Mouse (Mus musculus) heart, embryonic 11.5 days (tissue): ENCODE measurements around the gene Acbd3. TPM values are rescaled to one million over a fixed set of nuclear protein-coding genes. Genes with fewer than 3 reads are reported as not detected.

ENCODE experiments used
- ATAC-seq: fragments of 200-750 bp; cut with Nextera tagmentation; replicated peaks from 2 replicates; pipeline ENCODE4 v1.8.0; 2017; ENCODE audit warnings: moderate library complexity; ENCODE audit not compliant: insufficient number of reproducible peaks, low FRiP score, low TSS enrichment
- H3K27ac ChIP-seq: fragments of 300-500 bp; sonication (generic); 2 replicates; pipeline ENCODE4 v1.5.1; 2014; ENCODE audit warnings: mild to moderate bottlenecking, low read depth, low read length
- H3K27me3 ChIP-seq: fragments of 300-500 bp; sonication (generic); 2 replicates; pipeline ENCODE4 v1.6.1; 2014; ENCODE audit warnings: mild to moderate bottlenecking, low read length, mixed read lengths; ENCODE audit not compliant: control insufficient read depth, insufficient read depth
- H3K36me3 ChIP-seq: fragments of 300-500 bp; sonication (generic); 2 replicates; pipeline ENCODE4 v1.6.1; 2014; ENCODE audit warnings: mild to moderate bottlenecking, low read length, moderate library complexity, mixed read lengths; ENCODE audit not compliant: control insufficient read depth, insufficient read depth
- H3K4me1 ChIP-seq: fragments of 300-500 bp; sonication (generic); 2 replicates; pipeline ENCODE4 v1.6.1; 2014; ENCODE audit warnings: low read length; ENCODE audit not compliant: control insufficient read depth, insufficient read depth
- H3K4me2 ChIP-seq: fragments of 300-500 bp; sonication (generic); 2 replicates; pipeline ENCODE4 v1.6.1; 2014; ENCODE audit warnings: mild to moderate bottlenecking, moderate library complexity
- H3K4me3 ChIP-seq: fragments of 300-500 bp; sonication (generic); 2 replicates; pipeline ENCODE4 v1.5.1; 2014; ENCODE audit warnings: low read depth, low read length
- H3K9ac ChIP-seq: fragments of 300-500 bp; sonication (generic); 2 replicates; pipeline ENCODE4 v1.6.1; 2014; ENCODE audit warnings: mild to moderate bottlenecking, low read depth, low read length, moderate library complexity
- H3K9me3 ChIP-seq: fragments of 300-500 bp; sonication (generic); replicated peaks from 2 replicates; pipeline ENCODE4 v1.6.1; 2016; ENCODE audit warnings: low read length; ENCODE audit not compliant: control insufficient read depth
- WGBS: fragments of 180-500 bp; shearing (Covaris S2); extraction: QIAGEN DNeasy Blood & Tissue Kit; methylation state at CpG from one replicate; pipeline ENCODE4 v1.1.7; 2014; ENCODE audit not compliant: insufficient replicate concordance; 5-methylcytosine and 5-hydroxymethylcytosine counted together
- polyA plus RNA-seq: library from polyadenylated mRNA; unstranded; fragments of >200 nt; fragmentation: Nextera tagmentation; extraction: Ambion mirVana; gene quantifications from 2 replicates; pipeline ENCODE4 v1.2.1, GENCODE M21; 2014

Acbd3 gene
- polyA plus RNA-seq, 1 experiment from 2014 or later, result 23.0 TPM

- Histone ChIP-seq H3K4me3 (no peak overlapping the region), H3K9me3 (peaks cover 4% of the 10 kb centered on the region; the same call in 1 of the 2 replicates), H3K9ac (no peak overlapping the region), H3K27ac (no peak overlapping the region), H3K36me3 (peaks cover 18% of the 10 kb centered on the region), H3K27me3 (no peaks in the 10 kb centered on the region), H3K4me1 (peaks cover 2% of the 10 kb centered on the region; the same call in 1 of the 2 replicates), H3K4me2 (no peak overlapping the region)
- ATAC-seq, result no peak
- 84% methylated on average over 5 of the region's 5 CpGs for WGBS
Observed at GRCm38 (mm10) chr1:180799253-180799652, 73.4 kb downstream of the Acbd3 start.

DNA sequence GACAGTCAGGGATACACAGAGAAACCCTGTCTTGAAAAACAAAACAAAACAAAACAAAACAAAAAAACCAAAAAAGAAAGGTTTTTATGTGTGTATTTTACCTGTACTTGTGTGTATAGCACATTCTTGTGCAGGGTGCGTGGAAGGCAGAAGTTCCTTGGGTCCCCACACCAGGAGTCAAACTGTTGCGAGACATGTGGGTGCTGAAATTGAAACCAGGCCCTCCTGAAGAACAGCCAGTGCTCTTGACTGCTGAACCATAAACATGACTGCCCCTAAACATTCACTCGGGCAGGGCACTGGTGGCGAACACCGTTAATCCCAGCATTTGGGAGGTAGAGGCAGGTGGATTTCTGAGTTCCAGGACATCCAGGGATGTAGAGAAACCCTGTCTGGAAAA is 74.2 kb downstream of the Acbd3 start:
- no peak overlapping the region for H3K4me3 ChIP-seq
- ATAC-seq, result no peak
- H3K4me2 ChIP-seq, result no peak overlapping the region
- H3K4me1 ChIP-seq, result no peaks in the 10 kb centered on the region
- 96% methylated on average over 5 of the region's 5 CpGs for WGBS
- no peak overlapping the region for H3K27ac ChIP-seq
- H3K9ac ChIP-seq, result no peak overlapping the region
- no peaks in the 10 kb centered on the region for H3K27me3 ChIP-seq
- peaks cover 4% of the 10 kb centered on the region; the same call in 1 of the 2 replicates for H3K9me3 ChIP-seq
- H3K36me3 ChIP-seq, result peaks cover 26% of the 10 kb centered on the region

- Histone ChIP-seq H3K9me3 (peaks cover 4% of the 10 kb centered on the region; the same call in 1 of the 2 replicates), H3K27ac (no peak overlapping the region), H3K27me3 (no peaks in the 10 kb centered on the region), H3K36me3 (peaks cover 33% of the 10 kb centered on the region), H3K4me3 (no peak overlapping the region), H3K4me1 (no peaks in the 10 kb centered on the region), H3K9ac (no peak overlapping the region), H3K4me2 (no peak overlapping the region)
- WGBS, result 65% methylated on average over 2 of the region's 2 CpGs
- no peak for ATAC-seq
Observed at GRCm38 (mm10) chr1:180800814-180801213, 75.0 kb downstream of the Acbd3 start.

GRCm38 (mm10) chr1:180801466-180801994 is 75.7 kb downstream of the Acbd3 start:
- ATAC-seq, result no peak
- Histone ChIP-seq H3K9ac (no peak overlapping the region), H3K4me3 (no peak overlapping the region), H3K36me3 (peaks cover 37% of the 10 kb centered on the region), H3K27ac (no peak overlapping the region), H3K4me1 (no peaks in the 10 kb centered on the region), H3K4me2 (no peak overlapping the region), H3K9me3 (peaks cover 4% of the 10 kb centered on the region; the same call in 1 of the 2 replicates), H3K27me3 (no peaks in the 10 kb centered on the region)
- WGBS, result 64% methylated on average over 3 of the region's 3 CpGs

Other genes with a start within 250 kb of the Acbd3 start
- gene Stum, start 242.5 kb upstream of the Acbd3 start, polyA plus RNA-seq, result 0.11 and 0.34 TPM in 2 replicates
- 94.0 and 107 TPM in 2 replicates for gene Parp1, start 157.1 kb upstream of the Acbd3 start, polyA plus RNA-seq
- gene Lin9, start 84.9 kb upstream of the Acbd3 start, polyA plus RNA-seq, result 15.2 and 17.8 TPM in 2 replicates
- gene Mixl1, start 29.0 kb upstream of the Acbd3 start, polyA plus RNA-seq, result 0.34 and 0.42 TPM in 2 replicates
- gene H3f3a, start 87.9 kb downstream of the Acbd3 start, polyA plus RNA-seq, result 1,894 and 1,931 TPM in 2 replicates
- gene Sde2, start 125.1 kb downstream of the Acbd3 start, polyA plus RNA-seq, result 24.1 and 32.7 TPM in 2 replicates
- not detected in 2 replicates for gene Lefty2, start 167.1 kb downstream of the Acbd3 start, polyA plus RNA-seq
- 64.3 and 72.5 TPM in 2 replicates for gene Pycr2, start 178.2 kb downstream of the Acbd3 start, polyA plus RNA-seq
- gene Lefty1, start 209.0 kb downstream of the Acbd3 start, polyA plus RNA-seq, result 1.2 and 1.3 TPM in 2 replicates
- gene Tmem63a, start 216.3 kb downstream of the Acbd3 start, polyA plus RNA-seq, result 5.8 and 6.7 TPM in 2 replicates